Mouse (Mus musculus): ENCODE data around the gene Atp2b4.

GRCm38 (mm10) chr1:133818531-133818930 is 17.7 kb upstream of the Atp2b4 start:
- TF ChIP-seq POLR2A (IDR thresholded peaks at IDR 0.05; ENCODE audit: low read depth, low read length) (no peak), CTCF (IDR thresholded peaks at IDR 0.05; ENCODE audit: extremely low read depth, insufficient read depth, insufficient read length, insufficient replicate concordance) (no peak)
